Mouse (Mus musculus): Measurements from ENCODE around the gene Best3. TPM values are rescaled to one million over a fixed set of nuclear protein-coding genes. Genes with fewer than 3 reads are reported as not detected.

The Best3 gene
- polyA plus RNA-seq, 1 experiment from 2014 or later, result 0.10 TPM

Other genes with a start within 250 kb of the Best3 start
- gene Myrfl, start 89.4 kb upstream of the Best3 start, polyA plus RNA-seq (2015; fragmentation: Nextera tagmentation; extraction: Ambion mirVana), result 0.10 and 0.22 TPM in 2 replicates
- gene Rab3ip, start 35.5 kb upstream of the Best3 start, polyA plus RNA-seq (2015; fragmentation: Nextera tagmentation; extraction: Ambion mirVana), result 41.8 and 42.8 TPM in 2 replicates
- gene Gm10271, start 13.7 kb upstream of the Best3 start, polyA plus RNA-seq (2015; fragmentation: Nextera tagmentation; extraction: Ambion mirVana), result not detected in 2 replicates
- gene Lrrc10, start 59.0 kb downstream of the Best3 start, polyA plus RNA-seq (2015; fragmentation: Nextera tagmentation; extraction: Ambion mirVana), result 0.19 TPM in 1 of 2 replicates, not detected in the other
- 240 and 244 TPM in 2 replicates for gene Cct2, start 77.5 kb downstream of the Best3 start, polyA plus RNA-seq (2015; fragmentation: Nextera tagmentation; extraction: Ambion mirVana)
- 21.0 and 22.0 TPM in 2 replicates for gene Frs2, start 162.2 kb downstream of the Best3 start, polyA plus RNA-seq (2015; fragmentation: Nextera tagmentation; extraction: Ambion mirVana)
- 111 and 116 TPM in 2 replicates for gene Yeats4, start 238.2 kb downstream of the Best3 start, polyA plus RNA-seq (2015; fragmentation: Nextera tagmentation; extraction: Ambion mirVana)

Data from midbrain, embryonic 15.5 days (tissue).